Mouse (Mus musculus) CD4-positive helper T cell, adult 2 months (primary cell): ENCODE data around the gene Wipi1.

Experiments used
- DNase-seq: peaks from one replicate; pipeline ENCODE4 v3.0.0-alpha.2; 2012; ENCODE audit warnings: low read depth, missing footprints, low spot score

Wipi1 gene

GRCm38 (mm10) chr11:109619055-109619454, 7.3 kb upstream of the Wipi1 start:
- DNase-seq, result peak; percentile 71

GRCm38 (mm10) chr11:109616766-109617165, 5.0 kb upstream of the Wipi1 start:
- DNase-seq, result no peak

- no peak for DNase-seq
These were observed 4.6 kb upstream of the Wipi1 start for GRCm38 (mm10) chr11:109616352-109616751.

DNA sequence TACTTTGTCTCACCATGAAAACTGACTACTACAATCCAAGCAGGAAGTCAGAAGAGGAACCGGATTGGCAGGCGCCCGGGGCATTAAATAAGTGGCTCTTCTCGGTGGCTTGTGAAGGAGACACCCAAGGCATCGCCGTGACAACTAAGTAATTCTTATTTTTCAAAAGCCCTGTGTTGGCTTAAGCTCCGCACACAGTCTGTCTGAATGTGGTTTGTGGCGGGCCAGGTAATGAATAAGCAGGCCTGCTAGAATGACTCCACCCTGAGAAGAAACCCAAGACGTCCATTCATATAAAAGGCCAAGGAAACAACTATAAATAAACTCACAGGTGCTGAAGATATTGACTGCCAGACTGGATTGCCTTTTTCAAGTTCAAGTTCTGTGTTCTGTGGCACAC, 3.5 kb upstream of the Wipi1 start:
- no peak for DNase-seq

GRCm38 (mm10) chr11:109612871-109613529, 1.2 kb upstream of the Wipi1 start:
- no peak for DNase-seq

- DNase-seq, result no peak
These were observed 918 bp downstream of the Wipi1 start for GRCm38 (mm10) chr11:109610795-109611302.

DNA sequence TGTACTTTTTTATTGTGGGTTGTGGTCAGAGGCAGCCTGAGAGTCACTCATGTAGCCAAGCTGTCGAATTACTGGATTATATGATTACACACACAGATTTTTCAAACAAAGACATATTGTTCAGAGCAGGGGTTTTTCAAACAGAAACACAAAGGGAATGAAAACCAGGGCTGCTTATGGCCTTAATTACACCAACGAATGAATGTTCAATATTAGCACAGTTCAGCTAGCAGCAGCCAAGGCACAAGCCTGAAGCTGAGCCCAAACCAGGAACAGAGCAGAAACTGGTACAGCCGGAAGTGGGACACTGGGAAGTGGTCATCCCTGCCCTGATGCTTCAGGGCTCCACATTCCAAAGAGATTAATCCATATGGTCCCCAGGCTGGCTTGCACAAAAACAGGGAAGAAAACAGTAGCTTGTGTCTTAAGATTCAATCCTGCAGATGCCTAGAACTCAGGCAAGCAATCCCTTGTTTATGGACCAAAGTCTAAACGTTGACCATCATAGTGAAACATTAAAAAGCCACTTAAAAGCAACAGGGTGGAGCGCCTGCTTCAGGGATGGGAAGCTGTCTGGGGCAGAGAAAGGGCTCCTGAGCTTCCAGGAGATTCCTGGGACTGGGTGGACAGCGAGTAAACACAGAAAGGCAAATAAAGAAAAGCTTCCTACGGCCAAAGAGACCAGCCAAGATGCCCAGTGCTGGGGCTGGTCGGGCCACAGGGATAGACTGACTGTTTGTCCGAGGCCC, 1.5 kb downstream of the Wipi1 start:
- DNase-seq, result no peak

DNA sequence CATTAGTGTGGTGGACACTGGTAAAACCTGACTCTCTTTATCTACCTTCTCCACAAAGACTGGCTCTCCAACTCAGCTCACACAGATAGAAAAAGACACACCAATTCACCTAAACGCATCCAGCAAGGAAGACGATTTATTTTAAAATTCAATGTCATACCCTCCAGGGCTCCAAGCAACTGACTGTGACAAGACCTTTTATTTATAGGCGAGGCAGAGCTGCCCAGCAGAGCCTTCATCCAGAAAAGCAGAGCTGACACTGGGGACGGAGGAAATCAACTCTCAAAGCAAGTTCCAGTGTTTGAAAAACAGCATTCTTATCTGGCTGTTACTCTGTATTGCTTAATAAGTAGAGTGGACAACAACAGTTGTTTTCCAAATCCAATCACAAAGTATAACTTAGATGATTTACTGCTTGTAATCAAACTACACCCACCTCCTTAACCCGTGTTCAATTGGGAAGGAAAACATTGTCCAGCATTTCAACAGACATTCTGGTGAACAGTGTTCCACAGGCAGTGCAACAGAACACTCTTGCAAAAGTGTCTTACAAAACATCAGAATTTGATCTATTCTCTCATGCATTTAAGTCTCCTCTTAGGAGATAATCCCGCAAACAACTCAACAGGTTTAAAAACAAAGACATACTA, 2.7 kb downstream of the Wipi1 start:
- no peak for DNase-seq

DNA sequence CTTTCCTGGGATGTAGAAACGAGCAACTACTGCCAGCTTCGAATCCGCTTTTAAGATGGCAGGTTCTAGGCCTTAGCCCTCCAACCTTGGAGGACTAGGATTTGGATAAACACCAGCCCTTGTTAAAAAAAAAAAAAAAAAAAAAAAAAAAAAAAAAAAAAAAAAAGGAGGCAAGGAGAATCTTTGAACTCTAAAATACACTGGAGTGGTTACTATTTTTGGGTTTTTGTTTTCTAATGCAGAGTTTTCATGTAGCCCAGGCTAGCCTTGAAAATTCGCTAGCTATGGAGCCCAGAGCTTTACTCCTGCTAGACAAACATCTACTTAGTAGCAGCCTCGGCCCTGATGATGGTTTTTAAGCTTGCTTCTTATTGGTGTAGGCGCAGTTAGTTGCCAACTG, 4.2 kb downstream of the Wipi1 start:
- no peak for DNase-seq

- DNase-seq, result no peak
These were observed 12.8 kb downstream of the Wipi1 start for GRCm38 (mm10) chr11:109598778-109599570.

- DNase-seq, result no peak
These were observed 17.0 kb downstream of the Wipi1 start for GRCm38 (mm10) chr11:109594761-109595160.

DNA sequence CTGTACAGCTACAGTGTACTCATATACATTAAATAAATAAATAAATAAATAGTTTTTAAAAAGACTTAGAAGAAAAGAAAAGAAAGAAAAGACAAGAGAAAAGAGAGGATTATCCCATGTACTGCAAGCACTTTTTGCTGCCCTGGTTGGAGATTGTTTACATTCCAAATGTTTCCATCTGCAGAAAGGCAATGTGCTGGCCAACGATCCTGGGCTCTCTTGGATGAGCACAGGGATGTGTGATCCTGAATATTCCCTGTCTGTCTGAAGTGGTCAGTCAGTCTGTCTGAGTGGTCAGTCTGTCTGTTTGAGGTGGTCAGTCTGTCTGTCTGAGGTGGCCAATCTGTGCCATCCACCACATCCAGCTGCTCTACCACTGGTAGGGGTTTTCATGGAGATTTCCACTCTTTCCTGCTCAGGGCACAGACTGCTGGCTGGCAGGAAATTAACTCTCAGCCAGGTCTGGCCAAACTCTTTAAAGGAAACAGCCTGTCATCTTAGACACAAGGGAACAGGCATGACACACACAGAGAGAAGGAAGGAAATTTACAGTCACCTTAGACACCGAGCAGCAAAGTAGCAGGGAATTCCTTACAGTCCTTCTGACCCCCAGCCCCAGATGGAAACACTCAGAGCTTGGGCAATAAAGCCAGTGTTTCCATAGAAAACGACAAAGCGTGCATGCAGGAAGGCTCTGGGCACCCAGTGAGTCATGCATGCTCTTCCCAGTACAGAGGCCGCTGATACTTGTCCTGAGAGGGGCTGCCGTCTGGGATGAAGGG, 18.4 kb downstream of the Wipi1 start:
- no peak for DNase-seq

GRCm38 (mm10) chr11:109591511-109591910, 20.3 kb downstream of the Wipi1 start:
- peak; percentile 72 for DNase-seq

DNA sequence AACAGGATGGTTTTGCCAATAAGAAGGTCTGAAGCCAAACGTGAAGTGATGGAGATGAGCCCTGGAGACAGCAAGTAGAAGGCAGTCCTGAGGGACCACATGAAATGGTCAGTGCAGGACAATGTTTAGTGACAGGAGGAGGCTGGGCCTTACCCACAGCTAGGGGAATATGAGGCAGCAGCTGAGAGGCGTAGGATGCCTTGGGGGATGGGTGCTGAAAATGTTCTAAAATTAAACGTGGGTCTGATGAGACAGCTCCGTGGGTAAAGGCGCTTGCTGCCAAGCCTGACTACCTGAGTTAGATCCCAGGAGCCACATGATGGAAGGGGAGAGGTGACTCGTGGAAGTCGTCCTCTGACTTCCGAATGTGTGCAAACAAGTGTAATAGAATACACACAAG, 21.8 kb downstream of the Wipi1 start:
- no peak for DNase-seq

GRCm38 (mm10) chr11:109587638-109588374, 24.0 kb downstream of the Wipi1 start:
- DNase-seq, result no peak

DNA sequence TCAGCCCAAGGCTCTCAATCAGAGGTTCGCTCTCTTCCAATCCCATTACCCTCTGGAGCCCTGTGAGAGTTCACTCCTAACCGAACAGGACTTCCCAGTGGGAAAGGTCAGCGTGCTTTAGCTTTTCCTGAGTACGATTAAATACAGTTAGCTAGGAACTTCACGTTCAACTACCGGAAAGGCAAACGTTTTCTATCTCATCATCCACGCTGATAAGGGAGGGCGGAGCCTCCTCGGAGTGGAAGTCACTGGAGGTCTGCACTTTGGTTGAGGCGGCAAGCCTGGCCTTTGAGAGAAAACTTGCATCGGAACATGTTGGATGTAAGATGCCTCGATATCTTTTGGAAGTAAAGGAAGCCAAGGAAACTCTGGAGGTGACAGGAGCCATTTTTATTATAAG, 24.7 kb downstream of the Wipi1 start:
- no peak for DNase-seq

DNA sequence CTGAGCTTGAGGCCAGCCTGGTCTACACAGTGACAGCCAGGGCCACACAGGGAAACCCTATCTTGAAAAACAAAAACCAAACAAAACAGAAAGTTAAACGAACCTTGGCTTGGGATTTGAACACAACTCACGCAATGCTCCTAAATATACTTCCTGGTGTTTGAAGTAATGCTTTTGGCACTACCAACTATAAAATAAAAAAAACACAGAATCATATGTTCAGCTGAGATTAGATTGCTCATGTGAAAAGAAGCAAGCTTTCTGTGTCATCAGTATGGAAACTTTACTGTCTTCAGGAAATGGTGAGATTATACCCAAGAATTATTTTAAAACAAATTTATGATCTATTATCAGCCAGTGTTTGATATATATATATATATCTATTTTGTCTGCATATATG, 25.3 kb downstream of the Wipi1 start:
- DNase-seq, result no peak

DNA sequence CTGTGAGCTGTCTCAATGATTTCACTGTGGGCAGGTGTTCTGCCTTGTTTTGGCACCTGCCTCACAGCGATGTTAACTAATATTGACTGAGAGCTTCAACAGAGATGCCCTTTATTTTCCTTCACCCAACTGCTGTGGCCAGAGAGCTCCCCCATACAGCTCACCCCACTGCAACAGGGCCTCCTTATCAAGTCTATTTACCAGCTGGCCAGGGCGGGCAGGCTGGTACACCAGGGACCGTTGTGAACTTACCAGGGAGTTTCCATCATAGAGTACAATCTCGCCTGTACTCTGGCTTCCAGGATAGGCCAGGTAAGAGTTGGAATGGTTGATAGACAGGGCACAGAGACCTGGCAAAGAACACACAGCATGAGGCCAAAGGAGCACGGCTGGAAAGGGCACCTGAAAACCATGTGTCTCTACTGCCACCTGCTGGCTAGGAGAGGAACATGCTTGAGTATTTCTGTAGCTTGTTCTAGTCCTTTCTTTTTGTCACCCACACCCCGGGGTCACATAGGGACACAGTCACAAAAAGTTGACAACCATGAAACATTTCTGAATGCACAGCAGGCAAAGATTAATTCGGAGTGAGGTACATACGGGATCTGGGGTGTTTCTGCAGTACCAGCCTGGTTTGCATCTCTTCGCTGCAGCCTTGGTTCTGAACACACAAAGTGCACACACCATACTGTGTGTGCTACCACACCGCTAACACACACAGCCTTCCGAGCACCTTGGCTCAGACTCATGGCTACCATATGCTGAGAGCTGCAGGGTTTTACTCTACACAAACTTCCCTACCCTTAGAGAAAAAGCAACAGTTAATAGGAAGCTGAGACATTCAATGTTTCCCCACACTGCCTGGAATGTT, 26.7 kb downstream of the Wipi1 start:
- DNase-seq, result peak; percentile 76

GRCm38 (mm10) chr11:109583986-109584385, 27.8 kb downstream of the Wipi1 start:
- no peak for DNase-seq
